Mouse (Mus musculus) thymus, adult 2 months (tissue): ENCODE data around the gene Higd1b. TPM values are rescaled to one million over a fixed set of nuclear protein-coding genes. Genes with fewer than 3 reads are reported as not detected.

ENCODE experiments used
- DNase-seq: peaks from one replicate; pipeline ENCODE4 v3.0.0; 2021
- H3K27ac ChIP-seq: fragments of 200-500 bp; 2 replicates; pipeline ENCODE4 v1.5.1; 2012; ENCODE audit warnings: low read length, control low read depth; ENCODE audit not compliant: control insufficient read depth, insufficient read depth
- H3K27me3 ChIP-seq: fragments of 200-500 bp; 2 replicates; pipeline ENCODE4 v1.6.1; 2012; ENCODE audit warnings: mild to moderate bottlenecking, low read length, moderate library complexity, mixed read lengths; ENCODE audit not compliant: control insufficient read depth, insufficient read depth
- H3K36me3 ChIP-seq: fragments of 200-500 bp; 2 replicates; pipeline ENCODE4 v1.6.1; 2012; ENCODE audit warnings: mild to moderate bottlenecking, low read length, moderate library complexity; ENCODE audit not compliant: control insufficient read depth, insufficient read depth
- H3K4me1 ChIP-seq: fragments of 200-500 bp; replicated peaks from 2 replicates; pipeline ENCODE4 v1.6.1; 2012; ENCODE audit warnings: low read length; ENCODE audit not compliant: control insufficient read depth, insufficient read depth
- H3K4me3 ChIP-seq: fragments of 200-500 bp; 2 replicates; pipeline ENCODE4 v1.5.1; 2012; ENCODE audit warnings: mild to moderate bottlenecking, low read length, control low read depth, moderate library complexity; ENCODE audit not compliant: control insufficient read depth, insufficient read depth
- CTCF ChIP-seq: fragments of 200-500 bp; IDR thresholded peaks from 2 replicates; pipeline ENCODE4 v1.5.1; 2012; ENCODE audit warnings: mild to moderate bottlenecking, control low read depth, low read length, moderate library complexity, borderline replicate concordance; ENCODE audit not compliant: control insufficient read depth, poor library complexity, insufficient read depth; ENCODE audit errors: extremely low read depth
- POLR2A ChIP-seq: fragments of 200-500 bp; IDR thresholded peaks from 2 replicates; pipeline ENCODE4 v1.6.1; 2012; ENCODE audit warnings: mild to moderate bottlenecking, low read length, control low read depth, moderate library complexity; ENCODE audit not compliant: control insufficient read depth, poor library complexity, insufficient read depth; ENCODE audit errors: extremely low read depth
- WGBS: fragments of 180-500 bp; shearing (Covaris S2); methylation state at CpG from one replicate; pipeline ENCODE4 v1.1.7; 2018; 5-methylcytosine and 5-hydroxymethylcytosine counted together
- polyA plus RNA-seq: library from polyadenylated mRNA; depleted of rRNA; stranded (reverse); fragments of >200 nt; gene quantifications from 2 replicates; pipeline ENCODE4 v1.2.3, GENCODE M21; 2012

Higd1b gene
- polyA plus RNA-seq, 1 experiment: 1.4 TPM

- WGBS: 39% methylated on average over 3 of the region's 3 CpGs
- no peak for DNase-seq
- Histone ChIP-seq H3K36me3 (no peaks in the 10 kb centered on the region), H3K27me3 (peaks cover 23% of the 10 kb centered on the region), H3K27ac (no peak overlapping the region), H3K4me3 (no peak overlapping the region), H3K4me1 (peaks cover 6% of the 10 kb centered on the region)
- TF ChIP-seq POLR2A (no peak), CTCF (no peak)
Observed at GRCm38 (mm10) chr11:102820432-102820831, 15.2 kb upstream of the Higd1b start.

- Histone ChIP-seq H3K27ac (no peak overlapping the region), H3K4me3 (no peak overlapping the region), H3K4me1 (peaks cover 6% of the 10 kb centered on the region), H3K27me3 (peaks cover 20% of the 10 kb centered on the region), H3K36me3 (no peaks in the 10 kb centered on the region)
- TF ChIP-seq POLR2A (no peak), CTCF (no peak)
- WGBS: 49% methylated on average over 6 of the region's 6 CpGs
- no peak for DNase-seq
Observed at GRCm38 (mm10) chr11:102821231-102821630, 14.4 kb upstream of the Higd1b start.

- H3K36me3 ChIP-seq: no peaks in the 10 kb centered on the region
- no peaks in the 10 kb centered on the region for H3K4me1 ChIP-seq
- 94% methylated on average over 2 of the region's 2 CpGs for WGBS
- no peak overlapping the region for H3K4me3 ChIP-seq
- no peaks in the 10 kb centered on the region for H3K27me3 ChIP-seq
- no peak for DNase-seq
- TF ChIP-seq POLR2A (no peak), CTCF (no peak)
- no peak overlapping the region for H3K27ac ChIP-seq
Observed at GRCm38 (mm10) chr11:102826476-102826875, 9.2 kb upstream of the Higd1b start.

- TF ChIP-seq POLR2A (no peak), CTCF (no peak)
- Histone ChIP-seq H3K27me3 (no peaks in the 10 kb centered on the region), H3K36me3 (no peaks in the 10 kb centered on the region), H3K27ac (no peak overlapping the region), H3K4me1 (no peaks in the 10 kb centered on the region), H3K4me3 (no peak overlapping the region)
- no peak for DNase-seq
- WGBS: 51% methylated on average over 4 of the region's 4 CpGs
Observed at GRCm38 (mm10) chr11:102827097-102827496, 8.6 kb upstream of the Higd1b start.

DNA sequence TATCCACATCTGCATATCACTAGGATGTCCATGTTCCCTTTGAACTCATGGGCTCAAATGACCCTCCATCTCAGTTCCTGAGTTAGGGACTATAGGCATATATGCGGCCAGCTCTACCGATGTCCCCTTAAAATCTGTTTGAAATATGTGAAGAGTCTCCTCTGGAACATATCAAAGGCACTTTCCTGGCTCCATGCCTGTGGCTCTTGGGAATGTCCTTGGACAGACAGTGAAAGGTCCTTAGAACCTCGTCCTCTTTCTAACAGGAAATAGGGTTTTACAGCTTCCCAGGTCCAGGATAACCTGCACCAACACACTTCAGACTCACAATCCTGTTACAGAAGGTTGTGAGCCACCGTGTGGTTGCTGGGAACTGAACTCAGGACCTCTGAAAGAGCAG is 5.4 kb upstream of the Higd1b start:
- Histone ChIP-seq H3K27ac (no peak overlapping the region), H3K4me3 (no peak overlapping the region), H3K36me3 (no peaks in the 10 kb centered on the region), H3K4me1 (no peaks in the 10 kb centered on the region), H3K27me3 (no peaks in the 10 kb centered on the region)
- DNase-seq: no peak
- TF ChIP-seq CTCF: no peak
- TF ChIP-seq POLR2A: no peak
- 75% methylated on average over 4 of the region's 4 CpGs for WGBS

DNA sequence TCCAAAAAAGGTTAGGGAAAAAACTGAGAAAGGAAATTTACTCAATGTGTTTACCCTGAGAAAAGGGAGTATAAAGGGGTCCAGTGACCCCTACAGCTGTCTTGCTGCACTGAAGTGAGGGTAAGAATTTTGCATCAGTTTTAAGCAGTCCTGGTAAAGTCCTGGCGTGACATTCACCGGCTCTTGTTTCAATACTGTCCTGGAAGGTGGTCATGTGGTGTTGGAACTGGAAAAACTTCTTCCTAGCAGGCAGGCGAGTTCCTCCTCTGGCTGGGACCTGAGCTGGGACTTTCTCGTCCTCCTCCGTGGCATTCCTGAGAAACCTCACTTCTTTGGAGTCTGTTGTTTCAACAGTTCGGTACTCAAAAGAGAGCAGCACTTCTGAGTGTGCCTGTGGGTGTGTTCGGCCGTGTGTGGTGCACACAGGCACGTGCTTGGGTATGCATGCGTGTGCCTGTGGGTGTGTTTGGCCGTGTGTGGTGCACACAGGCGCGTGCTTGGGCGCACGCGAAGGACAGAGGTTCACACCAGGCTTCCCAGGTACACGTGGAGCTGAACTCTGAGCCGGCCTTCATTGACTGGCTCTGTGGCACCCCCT is 2.9 kb upstream of the Higd1b start:
- H3K27ac ChIP-seq: no peak overlapping the region

DNA sequence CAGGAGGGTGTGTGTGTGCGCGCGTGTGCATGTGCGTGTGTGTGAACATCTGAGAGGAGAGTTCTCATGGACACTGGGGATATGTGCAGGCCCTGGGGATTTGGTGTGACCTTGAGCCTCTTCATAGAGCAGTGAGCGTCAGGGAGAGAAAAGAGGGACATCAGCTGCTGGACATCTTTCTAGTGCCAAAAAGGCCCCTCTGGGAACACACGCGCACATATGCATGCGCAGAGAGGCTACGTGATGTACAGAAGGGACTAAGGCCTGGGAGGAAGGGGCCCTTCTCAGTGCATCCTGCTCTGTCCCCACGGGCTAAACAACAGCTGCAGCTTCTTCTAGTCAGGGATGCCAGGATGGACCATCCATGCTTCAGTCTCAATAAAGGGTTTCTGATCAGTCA is 1.4 kb upstream of the Higd1b start:
- TF ChIP-seq POLR2A: no peak
- TF ChIP-seq CTCF: no peak
- Histone ChIP-seq H3K4me3 (no peak overlapping the region), H3K36me3 (peaks cover 10% of the 10 kb centered on the region), H3K4me1 (no peaks in the 10 kb centered on the region), H3K27me3 (no peaks in the 10 kb centered on the region), H3K27ac (no peak overlapping the region)
- DNase-seq: no peak
- 93% methylated on average over 10 of the region's 10 CpGs for WGBS

More for the DNA sequence above, 2.9 kb upstream of the Higd1b start:
- TF ChIP-seq CTCF (no peak), POLR2A (no peak)
- Histone ChIP-seq H3K36me3 (no peaks in the 10 kb centered on the region; the same call in 1 of the 2 replicates), H3K27me3 (no peaks in the 10 kb centered on the region), H3K4me3 (no peak overlapping the region), H3K4me1 (no peaks in the 10 kb centered on the region)
- no peak for DNase-seq
- WGBS: 79% methylated on average over 18 of the region's 18 CpGs
